Mouse (Mus musculus) lung, embryonic 15.5 days (tissue): Measurements from ENCODE around the gene Gprc6a. TPM values are rescaled to one million over a fixed set of nuclear protein-coding genes. Genes with fewer than 3 reads are reported as not detected.
A peak's percentile ranks its signal among the peaks of the same experiment; 100 is the strongest.

Experiments used
- ATAC-seq: fragments of 200-750 bp; cut with Nextera tagmentation; 2 replicates; pipeline ENCODE4 v1.8.0; 2017; ENCODE audit warnings: moderate number of reproducible peaks, borderline replicate concordance; ENCODE audit not compliant: low FRiP score, low TSS enrichment; ENCODE audit errors: extremely low read depth
- H3K27ac ChIP-seq: fragments of 300-500 bp; sonication (generic); 2 replicates; pipeline ENCODE4 v1.5.1; 2015; ENCODE audit warnings: moderate library complexity, mild to moderate bottlenecking, inconsistent platforms
- H3K27me3 ChIP-seq: fragments of 300-500 bp; sonication (generic); 2 replicates; pipeline ENCODE4 v1.6.1; 2015; ENCODE audit warnings: inconsistent platforms
- H3K36me3 ChIP-seq: fragments of 300-500 bp; sonication (generic); 2 replicates; pipeline ENCODE4 v1.6.1; 2015; ENCODE audit warnings: inconsistent platforms
- H3K4me1 ChIP-seq: fragments of 300-500 bp; sonication (generic); 2 replicates; pipeline ENCODE4 v1.6.1; 2015; ENCODE audit warnings: inconsistent platforms
- H3K4me2 ChIP-seq: fragments of 300-500 bp; sonication (generic); 2 replicates; pipeline ENCODE4 v1.6.1; 2015; ENCODE audit warnings: inconsistent platforms, mild to moderate bottlenecking, moderate library complexity
- H3K4me3 ChIP-seq: fragments of 300-500 bp; sonication (generic); 2 replicates; pipeline ENCODE4 v1.5.1; 2015; ENCODE audit warnings: mild to moderate bottlenecking, inconsistent platforms
- H3K9ac ChIP-seq: fragments of 300-500 bp; sonication (generic); 2 replicates; pipeline ENCODE4 v1.6.1; 2015; ENCODE audit warnings: inconsistent platforms
- H3K9me3 ChIP-seq: fragments of 300-500 bp; sonication (generic); 2 replicates; pipeline ENCODE4 v1.6.1; 2016; ENCODE audit warnings: inconsistent platforms
- WGBS: fragments of 180-500 bp; shearing (Covaris S2); methylation state at CpG from one replicate; pipeline ENCODE4 v1.1.7; 2015; 5-methylcytosine and 5-hydroxymethylcytosine counted together
- polyA plus RNA-seq: library from polyadenylated mRNA; unstranded; fragments of >200 nt; fragmentation: Nextera tagmentation; extraction: Ambion mirVana; gene quantifications from 2 replicates; pipeline ENCODE4 v1.2.1, GENCODE M21; 2015

Gprc6a gene
- polyA plus RNA-seq, 1 experiment from 2014 or later, result 2.3 TPM

- Histone ChIP-seq H3K9ac (no peak overlapping the region), H3K27me3 (no peaks in the 10 kb centered on the region), H3K4me3 (no peak overlapping the region), H3K27ac (no peak overlapping the region), H3K9me3 (no peaks in the 10 kb centered on the region), H3K4me1 (0 out of 2 replicates have a peak, but pooled peaks cover 5% of the 10 kb centered on the region), H3K36me3 (no peaks in the 10 kb centered on the region), H3K4me2 (no peak overlapping the region)
- WGBS, result 62% methylated on average over 11 of the region's 11 CpGs
- ATAC-seq, result no peak
Measured at GRCm38 (mm10) chr10:51614826-51615590, 16.3 kb downstream of the Gprc6a start.

- ATAC-seq, result no peak
- Histone ChIP-seq H3K4me2 (no peak overlapping the region), H3K9me3 (no peaks in the 10 kb centered on the region), H3K27me3 (no peaks in the 10 kb centered on the region), H3K4me3 (no peak overlapping the region), H3K4me1 (0 out of 2 replicates have a peak, but pooled peaks cover 5% of the 10 kb centered on the region), H3K27ac (no peak overlapping the region), H3K9ac (no peak overlapping the region), H3K36me3 (no peaks in the 10 kb centered on the region)
- 41% methylated on average over 3 of the region's 3 CpGs for WGBS
Measured at GRCm38 (mm10) chr10:51613421-51613820, 17.8 kb downstream of the Gprc6a start.

- 23% methylated on average over 9 of the region's 9 CpGs for WGBS
- ATAC-seq, result no peak
- Histone ChIP-seq H3K4me2 (no peak overlapping the region), H3K9ac (no peak overlapping the region), H3K4me1 (0 out of 2 replicates have a peak, but pooled peaks cover 5% of the 10 kb centered on the region), H3K4me3 (no peak overlapping the region), H3K27ac (no peak overlapping the region), H3K27me3 (no peaks in the 10 kb centered on the region), H3K36me3 (no peaks in the 10 kb centered on the region), H3K9me3 (no peaks in the 10 kb centered on the region)
Measured at GRCm38 (mm10) chr10:51611969-51612682, 19.1 kb downstream of the Gprc6a start.

GRCm38 (mm10) chr10:51609741-51610425 is 21.4 kb downstream of the Gprc6a start:
- no peak overlapping the region for H3K27ac ChIP-seq
- 0 out of 2 replicates have a peak, but pooled peaks cover 5% of the 10 kb centered on the region for H3K4me1 ChIP-seq
- H3K36me3 ChIP-seq, result no peaks in the 10 kb centered on the region
- no peak overlapping the region for H3K4me2 ChIP-seq
- H3K9me3 ChIP-seq, result no peaks in the 10 kb centered on the region
- ATAC-seq, result no peak
- H3K9ac ChIP-seq, result no peak overlapping the region
- WGBS, result 46% methylated on average over 4 of the region's 4 CpGs
- H3K27me3 ChIP-seq, result no peaks in the 10 kb centered on the region
- H3K4me3 ChIP-seq, result no peak overlapping the region

DNA sequence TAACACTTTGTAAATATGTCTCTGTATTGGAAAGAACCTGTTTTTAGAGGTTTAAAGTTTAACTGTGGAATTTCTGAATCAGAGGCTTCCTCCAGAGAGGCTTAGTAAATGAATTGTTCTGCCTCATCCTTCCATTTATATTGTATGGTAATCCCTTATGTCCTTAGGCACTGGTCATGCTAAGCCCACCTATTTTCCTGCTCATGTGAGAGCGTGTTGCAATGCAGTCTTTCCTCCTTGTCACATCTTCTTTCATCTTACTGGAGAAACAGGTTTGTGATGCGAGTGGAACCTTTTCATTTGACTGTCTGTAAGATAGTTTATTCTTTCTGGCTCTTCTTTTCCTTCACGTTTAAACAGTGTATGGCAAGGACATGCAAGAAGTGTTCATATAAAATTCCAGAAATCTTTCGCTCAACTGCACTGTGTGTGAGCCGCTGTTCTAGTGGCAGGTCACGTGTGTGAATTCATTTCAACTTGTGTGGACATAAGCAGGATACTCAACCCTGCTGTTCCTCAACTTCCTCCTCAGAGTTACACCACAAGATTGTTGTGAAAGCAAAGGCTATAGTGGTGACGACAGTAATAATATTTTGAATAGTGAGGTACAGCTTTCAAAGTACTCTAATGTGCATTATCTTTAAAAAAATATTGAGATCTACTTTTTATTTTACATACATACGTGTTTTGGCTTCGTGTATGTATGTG is 34.2 kb downstream of the Gprc6a start:
- Histone ChIP-seq H3K27me3 (no peaks in the 10 kb centered on the region), H3K9ac (no peak overlapping the region), H3K4me3 (no peak overlapping the region), H3K9me3 (no peaks in the 10 kb centered on the region), H3K4me1 (no peaks in the 10 kb centered on the region), H3K36me3 (no peaks in the 10 kb centered on the region), H3K4me2 (no peak overlapping the region), H3K27ac (no peak overlapping the region)
- 70% methylated on average over 9 of the region's 9 CpGs for WGBS
- no peak for ATAC-seq

DNA sequence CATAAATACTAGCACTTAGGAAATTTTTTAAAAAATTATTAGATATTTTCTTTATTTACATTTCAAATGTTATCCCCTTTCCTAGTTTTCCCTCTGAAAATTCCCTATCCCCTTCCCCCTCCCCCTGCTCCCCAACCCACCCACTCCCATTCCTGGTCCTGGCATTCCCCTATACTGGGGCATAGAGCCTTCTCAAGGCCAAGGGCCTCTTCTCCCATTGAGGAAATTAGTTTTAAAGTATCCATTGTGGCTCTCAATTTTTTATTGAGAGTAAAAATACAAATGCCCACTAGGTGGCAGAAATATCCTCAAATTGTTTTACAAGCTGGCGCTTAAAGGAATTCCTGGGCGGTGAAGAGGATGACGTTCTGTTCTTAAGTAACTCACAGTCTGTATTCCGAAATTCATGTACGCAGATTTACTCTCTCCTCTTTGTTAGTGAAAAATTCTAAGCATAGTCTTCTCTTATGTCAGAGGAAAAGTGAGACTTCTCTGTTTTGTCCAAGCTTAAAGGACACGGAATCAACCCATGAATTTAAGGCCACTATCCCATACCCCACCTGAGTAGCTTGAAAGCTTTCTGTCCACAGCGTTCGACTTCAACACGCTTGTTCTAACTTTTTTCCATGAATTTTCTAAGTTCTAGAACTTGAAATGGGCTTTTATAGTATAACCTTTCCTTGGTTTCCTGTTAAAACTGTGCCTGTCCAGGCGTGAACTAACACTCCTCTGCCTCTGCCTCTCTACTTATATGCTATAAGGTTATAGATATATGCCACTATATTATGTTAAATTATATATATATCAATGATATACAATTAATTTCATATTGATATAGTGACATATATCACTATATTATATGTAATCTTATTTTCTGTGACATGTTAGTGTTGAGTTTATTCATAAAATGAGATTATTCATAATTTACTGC is 36.0 kb downstream of the Gprc6a start:
- Histone ChIP-seq H3K9me3 (no peaks in the 10 kb centered on the region), H3K4me1 (peaks cover under 1% of the 10 kb centered on the region; the same call in 1 of the 2 replicates), H3K27ac (no peak overlapping the region), H3K27me3 (no peaks in the 10 kb centered on the region), H3K4me3 (no peak overlapping the region), H3K4me2 (peak overlapping the region; percentile 40), H3K36me3 (no peaks in the 10 kb centered on the region), H3K9ac (no peak overlapping the region)
- ATAC-seq, result peak; percentile 41; the same call in 1 of the 2 replicates
- WGBS, result 33% methylated on average over 10 of the region's 10 CpGs

GRCm38 (mm10) chr10:51591574-51591973 is 39.7 kb downstream of the Gprc6a start:
- H3K9ac ChIP-seq, result no peak overlapping the region
- H3K36me3 ChIP-seq, result no peaks in the 10 kb centered on the region
- peaks cover 3% of the 10 kb centered on the region; the same call in 1 of the 2 replicates for H3K4me1 ChIP-seq
- H3K4me3 ChIP-seq, result no peak overlapping the region
- H3K9me3 ChIP-seq, result no peaks in the 10 kb centered on the region
- ATAC-seq, result no peak
- H3K27ac ChIP-seq, result no peak overlapping the region
- 82% methylated on average over 2 of the region's 2 CpGs for WGBS
- peaks cover 3% of the 10 kb centered on the region; the same call in 1 of the 2 replicates for H3K27me3 ChIP-seq
- H3K4me2 ChIP-seq, result no peak overlapping the region

- peak within 1 kb of the TSS; percentile 61 for H3K4me2 ChIP-seq
- no peaks in the 10 kb centered on the region for H3K9me3 ChIP-seq
- peak within 1 kb of the TSS; percentile 33 for H3K4me3 ChIP-seq
- H3K27ac ChIP-seq, result peak within 1 kb of the TSS; percentile 47; the same call in 1 of the 2 replicates
- 2% methylated on average over 19 of the region's 19 CpGs for WGBS
- ATAC-seq, result peak; percentile 84; the same call in 1 of the 2 replicates
- H3K27me3 ChIP-seq, result peaks cover 3% of the 10 kb centered on the region; the same call in 1 of the 2 replicates
- 0 out of 2 replicates have a peak within 1 kb of the TSS, but pooled peaks have one; percentile 20 for H3K9ac ChIP-seq
- peaks cover 3% of the 10 kb centered on the region; the same call in 1 of the 2 replicates for H3K4me1 ChIP-seq
- no peaks in the 10 kb centered on the region for H3K36me3 ChIP-seq
Measured at GRCm38 (mm10) chr10:51590139-51590574, 41.1 kb downstream of the Gprc6a start, which contains the start of gene Fam162b. Gene Fam162b (minus strand): TSS chr10:51590517.

DNA sequence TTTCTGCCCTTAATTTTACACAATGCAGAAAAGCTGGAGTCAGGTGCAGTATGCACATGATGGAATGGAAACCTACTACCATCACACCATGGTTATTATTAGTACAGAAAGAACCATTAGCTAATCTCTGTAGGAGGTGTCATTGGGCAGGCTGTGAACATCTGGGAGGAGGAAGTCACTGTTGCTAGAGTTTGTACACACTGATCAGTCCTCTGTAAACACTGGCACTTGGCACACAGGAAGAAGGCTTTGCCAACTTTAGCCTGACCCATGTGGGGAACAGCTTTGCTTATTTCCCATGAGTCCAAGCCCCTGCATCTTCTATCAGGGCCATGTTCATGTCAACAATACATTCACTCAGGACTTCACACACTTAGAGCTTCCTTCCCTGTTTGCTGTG is 46.3 kb downstream of the Gprc6a start:
- Histone ChIP-seq H3K27me3 (peaks cover 3% of the 10 kb centered on the region; the same call in 1 of the 2 replicates), H3K4me3 (no peak overlapping the region)
- peak; percentile 52; the same call in 1 of the 2 replicates for ATAC-seq

DNA sequence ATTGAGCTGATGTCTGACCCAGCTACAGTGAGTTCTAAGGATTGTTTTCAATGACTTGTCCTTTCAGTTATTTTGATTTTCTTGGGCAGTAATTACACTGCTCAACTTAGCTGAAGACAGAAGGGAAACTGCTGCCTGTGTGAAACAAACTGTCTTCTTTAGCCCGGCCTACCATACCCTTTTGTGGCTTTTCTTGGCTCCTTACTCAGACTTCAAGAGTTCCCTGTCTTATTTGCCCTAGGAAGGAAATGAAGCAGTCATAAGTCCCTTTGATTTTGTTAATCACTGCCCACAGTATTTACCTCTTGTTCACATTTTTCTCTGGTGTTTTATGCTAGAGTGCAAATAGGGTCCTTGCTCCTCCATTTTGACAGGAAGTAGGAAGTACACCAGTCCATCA is 46.9 kb downstream of the Gprc6a start:
- Histone ChIP-seq H3K9ac (no peak overlapping the region), H3K27me3 (no peaks in the 10 kb centered on the region), H3K4me1 (0 out of 2 replicates have a peak, but pooled peaks cover 4% of the 10 kb centered on the region), H3K4me2 (no peak overlapping the region), H3K9me3 (no peaks in the 10 kb centered on the region), H3K27ac (no peak overlapping the region), H3K4me3 (no peak overlapping the region), H3K36me3 (no peaks in the 10 kb centered on the region)
- 37% methylated on average over 1 of the region's 1 CpGs for WGBS
- no peak for ATAC-seq

More for the DNA sequence above, 46.3 kb downstream of the Gprc6a start:
- H3K27ac ChIP-seq, result no peak overlapping the region
- peaks cover 4% of the 10 kb centered on the region; the same call in 1 of the 2 replicates for H3K4me1 ChIP-seq
- no peak overlapping the region for H3K4me2 ChIP-seq
- H3K36me3 ChIP-seq, result no peaks in the 10 kb centered on the region
- H3K9me3 ChIP-seq, result no peaks in the 10 kb centered on the region
- H3K9ac ChIP-seq, result no peak overlapping the region
